Mouse (Mus musculus) cerebellum, postnatal 4 days (tissue): Measurements from ENCODE around the gene Fam205a1.
"Not testable (repeated sequence)": the region's sequence is repeated elsewhere in the genome, so short reads cannot be mapped to it uniquely, and the experiment has no call there.

Experiments
- DNase-seq, 2 experiments: peaks; one replicate each; pipeline ENCODE4 v3.0.0; 2022; ENCODE audit warnings: low spot score in 2 of 2, mixed read lengths in 1 of 2

Fam205a1 gene

DNA sequence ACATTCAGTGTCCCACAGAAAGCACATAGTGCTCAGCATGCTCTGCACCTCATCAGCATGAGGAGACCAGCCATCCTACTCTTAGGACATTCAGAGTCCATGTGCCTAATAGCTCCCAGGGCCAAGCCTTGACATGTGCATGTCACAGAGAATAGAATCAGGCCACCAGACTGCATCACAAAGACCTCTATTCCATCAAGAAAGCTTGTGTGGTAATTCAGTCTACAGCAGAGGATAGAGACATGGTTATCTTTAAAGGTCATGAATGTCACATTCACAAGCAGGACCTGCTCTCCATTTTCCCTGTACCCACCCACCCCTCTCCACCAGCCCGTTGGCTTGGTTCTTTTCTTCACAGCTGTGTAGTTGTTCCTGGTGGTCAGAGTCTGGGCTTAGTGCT lies at the start of gene Fam205a1:
Fam205a1 (minus strand) TSS at position 101 of the 400 bp plus-strand sequence.
- not testable (repeated sequence) for DNase-seq

DNA sequence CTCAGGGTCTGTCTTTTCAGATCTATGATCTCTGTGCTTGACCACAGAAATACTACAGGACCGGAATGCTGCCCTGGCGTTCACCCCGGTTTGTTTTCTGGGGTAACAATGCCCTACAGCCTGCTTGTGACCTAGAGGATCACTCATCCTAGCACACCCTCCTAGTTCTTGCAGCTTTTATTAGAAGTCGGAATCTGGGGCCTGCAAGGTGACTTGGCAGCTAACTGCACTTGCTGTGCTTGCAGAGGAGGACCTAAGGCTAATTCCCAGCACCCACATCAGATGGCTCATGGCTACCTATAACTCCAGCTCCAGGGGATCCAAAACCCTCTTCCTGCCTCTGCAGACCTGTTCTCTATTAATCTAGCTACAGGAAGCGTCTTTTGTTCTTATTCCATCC lies 49.0 kb upstream of the Fam205a1 start:
- no peak for DNase-seq

DNA sequence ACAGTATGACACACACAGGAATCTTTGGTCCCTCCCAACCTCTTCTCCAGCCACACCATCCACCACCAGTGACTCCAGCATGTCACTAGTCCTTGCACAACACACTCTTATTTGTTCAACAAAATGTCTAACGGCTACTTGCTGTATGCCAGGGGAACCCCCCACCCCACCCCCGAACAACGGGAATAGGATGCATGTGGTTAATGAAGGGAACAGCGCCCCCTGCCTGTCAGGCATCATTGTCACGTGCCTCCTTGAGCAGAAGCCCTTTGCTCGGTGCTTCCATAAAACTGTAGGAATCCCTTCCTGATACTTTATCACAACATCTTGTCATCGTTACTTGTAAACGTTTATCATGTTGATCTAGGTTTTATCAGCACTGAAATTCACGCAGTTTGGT lies 48.5 kb upstream of the Fam205a1 start:
- peak in 1 of 2 experiments; percentile 14 for DNase-seq

DNA sequence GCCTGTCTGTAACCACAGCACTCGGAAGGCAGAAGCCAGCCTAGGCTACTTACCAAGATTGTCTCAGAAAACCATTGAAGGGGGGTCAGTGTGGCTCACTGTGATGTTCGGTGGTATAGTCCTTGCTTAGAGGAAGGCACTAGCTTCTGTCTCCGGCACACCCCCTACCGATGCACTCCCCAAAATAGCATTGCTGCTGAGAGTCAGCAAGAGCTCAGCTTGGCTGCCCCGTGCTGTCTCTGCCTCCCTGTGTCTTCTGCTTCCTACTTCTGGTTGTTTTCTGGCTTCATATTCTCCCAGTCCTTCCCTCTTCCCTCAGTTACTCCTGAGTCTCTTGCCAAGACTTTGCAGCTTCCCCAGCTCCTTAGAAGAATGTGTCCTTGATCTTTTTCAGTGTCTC lies 47.2 kb upstream of the Fam205a1 start:
- no peak for DNase-seq

GRCm38 (mm10) chr4:42898914-42899313 lies 45.2 kb upstream of the Fam205a1 start:
- DNase-seq, result no peak

DNA sequence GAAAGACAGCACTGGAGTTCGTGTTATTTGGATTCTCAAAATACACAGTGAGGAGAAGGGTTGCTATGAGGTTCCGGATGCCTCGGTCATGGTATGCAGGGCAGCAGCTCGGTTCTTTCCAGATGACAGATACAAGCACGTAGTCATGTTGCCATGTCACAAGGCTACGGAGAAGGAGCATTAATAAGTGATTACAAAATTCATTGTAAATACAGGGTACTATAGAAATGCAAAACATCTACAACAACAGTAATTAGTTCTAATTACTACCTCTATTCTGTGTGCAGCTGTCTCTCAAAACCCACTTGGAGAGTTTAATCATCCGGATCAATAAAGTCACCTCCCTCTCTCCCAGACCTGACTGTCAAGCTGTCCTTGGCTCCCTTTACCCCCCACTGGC lies 41.4 kb upstream of the Fam205a1 start:
- no peak for DNase-seq

- DNase-seq, result no peak
These were observed 37.5 kb upstream of the Fam205a1 start for GRCm38 (mm10) chr4:42891176-42891575.

- DNase-seq, result no peak
These were observed 35.1 kb upstream of the Fam205a1 start for GRCm38 (mm10) chr4:42888806-42889205.

DNA sequence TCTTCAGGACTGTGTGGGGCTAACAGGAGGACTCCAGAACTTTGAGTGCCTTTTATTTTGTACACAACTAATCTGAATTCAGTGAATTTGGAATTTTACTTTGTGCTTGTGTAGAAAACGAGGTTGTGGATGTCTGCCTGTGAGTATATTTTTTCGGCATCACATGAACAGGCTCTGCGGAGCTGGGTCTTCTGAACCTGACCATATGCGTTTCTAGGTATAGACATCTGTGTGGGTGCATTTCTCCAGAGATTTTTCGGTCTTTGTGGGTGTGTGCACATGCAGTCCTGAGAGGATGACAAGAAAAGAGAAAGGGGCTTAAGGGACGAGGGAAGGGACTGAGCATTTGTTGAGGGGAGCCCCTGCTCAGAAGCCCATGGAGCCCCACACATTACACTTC lies 33.2 kb upstream of the Fam205a1 start:
- DNase-seq, result no peak

DNA sequence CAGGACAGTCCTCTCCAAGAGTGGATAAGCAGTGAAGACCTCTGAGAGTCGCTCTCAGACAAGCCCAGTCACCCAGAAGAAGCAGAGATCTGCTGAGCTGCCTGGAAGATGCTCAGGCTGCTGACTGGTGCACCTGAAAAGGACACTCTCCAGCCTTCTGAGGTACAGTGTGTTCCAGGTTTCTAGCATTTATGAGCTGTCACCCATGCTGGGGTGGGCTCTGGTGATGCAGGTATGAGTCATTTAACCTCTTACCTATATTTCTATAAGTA lies 26.9 kb upstream of the Fam205a1 start:
- DNase-seq, result no peak

- DNase-seq, result peak in 1 of 2 experiments; percentile 21
These were observed 26.4 kb upstream of the Fam205a1 start for GRCm38 (mm10) chr4:42879829-42880676.

DNA sequence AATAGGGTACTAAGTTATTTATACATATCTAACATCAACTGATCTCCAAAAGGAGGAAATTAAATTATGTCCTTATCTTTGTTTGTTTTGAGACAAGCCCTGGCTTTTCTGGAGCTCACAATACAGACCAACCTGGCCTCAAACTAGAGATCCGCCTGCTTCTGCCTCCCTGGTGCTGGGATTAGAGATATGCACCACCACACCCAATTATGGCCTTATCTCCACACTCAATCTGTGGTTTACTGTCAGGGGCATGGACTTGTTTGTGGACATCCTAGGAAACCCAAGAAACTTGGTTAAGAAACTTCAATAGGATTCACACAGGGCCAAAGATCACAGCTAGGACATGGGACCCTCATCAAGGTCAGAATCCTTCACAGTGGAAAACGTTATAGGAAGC lies 24.0 kb upstream of the Fam205a1 start:
- no peak for DNase-seq

GRCm38 (mm10) chr4:42876586-42877291 lies 23.1 kb upstream of the Fam205a1 start:
- DNase-seq, result peak in 1 of 2 experiments; percentile 58

DNA sequence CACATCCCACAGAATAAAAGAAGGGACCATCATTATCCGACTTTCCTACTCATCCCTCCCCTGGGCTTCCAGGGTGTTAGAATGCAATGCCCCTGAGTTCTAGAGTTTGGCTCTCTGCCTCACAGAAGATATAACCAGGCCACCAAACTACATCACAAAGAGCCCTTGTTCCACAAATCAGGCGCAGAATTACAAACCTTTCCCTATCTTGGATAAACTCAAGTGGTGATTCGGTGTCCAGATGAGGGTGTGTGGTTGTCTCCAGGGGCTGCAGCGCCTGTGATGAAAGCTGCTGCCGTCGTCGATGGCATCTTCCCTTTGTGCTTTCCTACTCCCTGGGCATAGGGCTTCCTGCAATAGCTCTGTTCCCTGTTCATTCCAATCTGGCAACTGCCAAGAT lies 20.4 kb upstream of the Fam205a1 start, which contains the start of gene Fam205c:
Fam205c (minus strand) TSS at position 101 of the 400 bp plus-strand sequence.
- DNase-seq, result no peak

- DNase-seq, result no peak
These were observed 19.2 kb upstream of the Fam205a1 start for GRCm38 (mm10) chr4:42872746-42873435.

- no peak for DNase-seq
These were observed 18.5 kb upstream of the Fam205a1 start for GRCm38 (mm10) chr4:42872151-42872550.

- DNase-seq, result no peak
These were observed 17.1 kb upstream of the Fam205a1 start for GRCm38 (mm10) chr4:42870748-42871147.

DNA sequence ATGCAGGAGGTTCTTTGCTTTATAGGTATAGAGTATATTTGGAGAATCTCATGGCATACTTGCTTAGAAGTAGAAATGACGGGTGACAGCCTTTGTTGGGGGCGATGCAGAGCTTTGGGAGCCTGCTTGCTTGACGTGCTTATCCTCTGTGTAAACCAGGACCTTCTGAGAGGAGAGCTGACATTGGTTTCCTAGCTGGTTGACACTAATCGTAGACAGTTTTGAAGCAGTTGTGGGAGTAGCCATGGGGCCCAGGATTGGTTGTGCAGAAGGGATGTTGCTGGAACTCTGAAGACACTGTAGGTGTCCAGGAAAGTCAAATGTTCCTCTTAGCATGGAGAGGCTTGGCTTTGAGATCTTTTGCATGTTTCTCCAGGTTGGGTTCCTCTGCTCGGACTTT lies 14.5 kb upstream of the Fam205a1 start:
- no peak for DNase-seq

DNA sequence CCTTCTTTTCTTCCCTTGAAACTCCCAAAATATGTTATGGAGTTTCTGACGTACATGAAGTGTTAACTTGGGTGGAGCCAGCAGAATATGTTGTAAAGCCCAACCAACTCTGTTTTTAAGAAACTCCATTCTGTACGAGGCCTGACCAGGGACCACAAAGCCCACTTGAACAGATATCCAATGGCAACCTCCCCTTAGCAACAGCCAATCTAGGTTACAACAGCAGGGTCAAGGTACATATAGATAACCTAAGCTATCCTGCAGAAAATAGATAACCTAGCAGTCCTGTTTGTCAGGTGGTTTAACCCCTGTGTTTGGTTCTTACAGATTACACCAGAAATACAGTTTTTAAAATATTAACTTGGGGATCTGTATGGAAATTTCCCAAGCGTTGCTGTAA lies 13.7 kb upstream of the Fam205a1 start:
- DNase-seq, result no peak

- DNase-seq, result not testable (repeated sequence)
These were observed 9.8 kb upstream of the Fam205a1 start for GRCm38 (mm10) chr4:42863487-42863886.

DNA sequence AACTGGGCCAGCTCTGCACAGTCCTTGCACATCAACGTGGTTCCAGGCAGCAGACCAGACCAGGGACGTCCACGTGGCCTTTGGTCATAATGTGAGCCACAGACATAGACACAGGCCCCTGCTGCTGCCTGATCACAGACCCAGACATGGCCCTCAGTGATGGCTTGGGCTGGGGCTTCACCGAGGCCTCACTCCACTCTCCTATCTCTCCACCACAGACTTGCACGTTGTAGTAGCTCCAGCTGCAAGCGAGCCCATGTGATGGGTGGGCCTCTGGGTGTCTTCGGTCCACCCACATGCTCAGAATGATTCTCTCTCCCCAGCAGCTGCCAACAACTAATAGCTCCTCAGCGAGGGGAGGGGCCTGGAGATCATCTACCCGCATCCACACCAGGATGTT lies 6.8 kb upstream of the Fam205a1 start:
- DNase-seq, result not testable (repeated sequence)

- DNase-seq, result not testable (repeated sequence)
These were observed 3.0 kb upstream of the Fam205a1 start, which contains the start of gene Gm12394 for GRCm38 (mm10) chr4:42856671-42857070. Gene Gm12394 (minus strand): TSS chr4:42856771.
